Mouse (Mus musculus) layer of hippocampus, postnatal 36 days (tissue): ENCODE measurements around the gene Vmn2r9. TPM values are rescaled to one million over a fixed set of nuclear protein-coding genes. Genes with fewer than 3 reads are reported as not detected.
"Not testable (repeated sequence)": the region's sequence is repeated elsewhere in the genome, so short reads cannot be mapped to it uniquely, and the experiment has no call there.

Source experiments
- DNase-seq, 2 experiments: peaks; one replicate each; pipeline ENCODE4 v3.0.0; 2022
- total RNA-seq, 2 experiments: library from RNA; stranded (reverse); gene quantifications; 2 replicates each; pipeline ENCODE4 v1.2.3; 2021

Vmn2r9 gene
- total RNA-seq, result not detected

DNA sequence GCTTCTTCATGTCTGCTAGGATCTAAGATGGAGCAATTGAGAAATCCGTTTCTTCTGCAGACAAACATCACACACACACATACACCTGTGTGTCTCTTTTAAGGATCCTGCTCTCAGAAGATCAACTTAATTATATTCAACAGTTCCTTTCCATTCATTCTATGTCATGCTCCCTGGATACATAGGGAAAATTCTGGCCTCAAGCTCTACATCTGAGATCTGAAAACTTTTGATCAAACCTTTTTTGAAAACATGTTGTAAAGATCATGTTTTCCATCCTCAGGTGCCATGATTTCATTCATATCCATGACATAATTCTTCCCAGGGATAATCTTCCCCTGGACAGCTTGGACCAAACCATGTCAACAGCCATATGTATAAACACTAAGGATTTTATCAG, at the start of gene Vmn2r9:
Gene Vmn2r9 (minus strand): TSS at position 101 of the 400 bp plus-strand sequence.
- DNase-seq, result not testable (repeated sequence)

GRCm38 (mm10) chr5:108866746-108867145, 14.3 kb upstream of the Vmn2r9 start:
- not testable (repeated sequence) for DNase-seq

DNA sequence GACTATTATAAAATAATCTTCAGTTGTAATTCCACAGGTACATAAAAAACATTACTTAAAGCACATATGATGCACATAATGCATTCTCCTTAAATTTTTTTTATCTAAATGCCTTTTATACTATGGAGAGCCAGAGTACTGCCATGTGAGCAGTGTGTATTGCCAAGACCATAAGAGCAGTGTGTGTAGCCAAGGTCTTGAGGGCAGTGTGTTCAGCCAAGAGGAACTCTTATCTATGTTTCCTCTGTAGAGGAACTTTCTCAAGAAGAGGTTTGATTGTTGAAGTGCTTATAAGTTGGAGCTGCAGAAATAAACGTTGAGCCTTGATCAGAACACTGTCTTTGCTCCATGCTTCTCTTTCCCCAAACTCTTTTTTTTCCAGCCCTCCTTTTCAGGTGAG, 2.9 kb downstream of the Vmn2r9 start:
- DNase-seq, result no peak

- DNase-seq, result no peak
Measured at GRCm38 (mm10) chr5:108836156-108836555, 16.2 kb downstream of the Vmn2r9 start.

- DNase-seq, result no peak
Measured at GRCm38 (mm10) chr5:108823276-108823675, 29.1 kb downstream of the Vmn2r9 start.

GRCm38 (mm10) chr5:108808750-108809149, 43.7 kb downstream of the Vmn2r9 start, which contains the start of gene Vmn2r8:
Gene Vmn2r8, minus strand, starts transcription at chr5:108808850.
- not testable (repeated sequence) for DNase-seq

- no peak for DNase-seq
Measured at GRCm38 (mm10) chr5:108803646-108804045, 48.8 kb downstream of the Vmn2r9 start.

DNA sequence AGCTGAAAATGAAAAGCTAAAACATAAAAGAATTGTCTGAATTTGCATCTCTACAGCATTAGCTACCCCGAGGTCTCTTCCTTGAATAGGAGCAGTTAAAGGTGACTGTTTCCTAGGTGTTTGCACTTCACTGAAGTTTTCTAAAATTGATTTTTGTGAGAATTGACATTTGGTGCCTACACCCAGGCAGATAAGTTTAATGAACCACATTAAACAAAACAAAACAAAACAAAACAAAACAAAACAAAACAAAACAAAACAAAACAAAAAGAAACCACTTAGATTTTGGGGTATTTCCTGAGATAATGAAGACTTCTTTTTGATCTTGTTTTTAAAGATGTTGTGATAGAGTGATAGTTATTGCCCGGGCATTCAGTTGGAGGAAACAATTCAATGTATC, 57.1 kb downstream of the Vmn2r9 start, which contains the start of gene Tmed11:
Gene Tmed11 (minus strand): TSS at position 101 of the 400 bp plus-strand sequence.
- DNase-seq, result not testable (repeated sequence)

- not testable (repeated sequence) for DNase-seq
Measured at GRCm38 (mm10) chr5:108790385-108790784, 62.0 kb downstream of the Vmn2r9 start.

Other genes with a start within 250 kb of the Vmn2r9 start
- 10 to 100 TPM; 89.4 to 97.6 TPM for gene Gak, start 222.8 kb downstream of the Vmn2r9 start, total RNA-seq
- gene Tmem175, start 222.8 kb downstream of the Vmn2r9 start, total RNA-seq, result 10 to 100 TPM; 40.1 to 43.0 TPM
- gene Idua, start 192.3 kb downstream of the Vmn2r9 start, total RNA-seq, result 10 to 100 TPM; 13.9 to 16.0 TPM
- 10 to 100 TPM; 52.6 to 55.0 TPM for gene Dgkq, start 182.9 kb downstream of the Vmn2r9 start, total RNA-seq
- gene Slc26a1, start 177.0 kb downstream of the Vmn2r9 start, total RNA-seq, result 1 to 10 TPM; 1.2 TPM
- gene Fgfrl1, start 160.2 kb downstream of the Vmn2r9 start, total RNA-seq, result 10 to 100 TPM; 20.8 to 29.5 TPM
- gene Rnf212, start 77.6 kb downstream of the Vmn2r9 start, total RNA-seq, result not detected
- gene Tmed11, start 57.2 kb downstream of the Vmn2r9 start, total RNA-seq, result not detected
- gene Vmn2r8, start 43.8 kb downstream of the Vmn2r9 start, total RNA-seq, result not detected
- gene Vmn2r10, start 153.9 kb upstream of the Vmn2r9 start, total RNA-seq, result not detected
- gene Vmn2r11, start 207.0 kb upstream of the Vmn2r9 start, total RNA-seq, result not detected
- not detected for gene Vmn2r12, start 245.3 kb upstream of the Vmn2r9 start, total RNA-seq